Mouse (Mus musculus) intestine, embryonic 14.5 days (tissue): ENCODE measurements at regions not wholly inside any gene's neighbourhood (a gene's known extent, or its start where the extent isn't known, plus 50 kb on each side); places are given as distances from the start of the nearest gene placed in this dataset.
"Not testable (repeated sequence)": the region's sequence is repeated elsewhere in the genome, so short reads cannot be mapped to it uniquely, and the experiment has no call there.

Source experiments
- ATAC-seq: fragments of 200-750 bp; cut with Nextera tagmentation; replicated peaks from 2 replicates; pipeline ENCODE4 v1.8.0; 2017; ENCODE audit warnings: low read depth, moderate number of reproducible peaks, moderate TSS enrichment, moderate library complexity; ENCODE audit not compliant: low FRiP score, low TSS enrichment
- DNase-seq: peaks from one replicate; pipeline ENCODE4 v3.0.0-alpha.2; 2018; ENCODE audit warnings: low spot score
- H3K27ac ChIP-seq: fragments of 300-500 bp; sonication (generic); 2 replicates; pipeline ENCODE4 v1.5.1; 2014; ENCODE audit warnings: low read depth, mild to moderate bottlenecking, control low read depth
- H3K27me3 ChIP-seq: fragments of 300-500 bp; sonication (generic); replicated peaks from 2 replicates; pipeline ENCODE4 v1.6.1; 2014; ENCODE audit warnings: low read length, control low read depth; ENCODE audit not compliant: control insufficient read depth, insufficient read depth
- H3K36me3 ChIP-seq: fragments of 300-500 bp; sonication (generic); 2 replicates; pipeline ENCODE4 v1.6.1; 2014; ENCODE audit warnings: low read length, control low read depth; ENCODE audit not compliant: control insufficient read depth, insufficient read depth
- H3K4me1 ChIP-seq: fragments of 300-500 bp; sonication (generic); replicated peaks from 2 replicates; pipeline ENCODE4 v1.6.1; 2014; ENCODE audit warnings: low read length, control low read depth, mixed read lengths; ENCODE audit not compliant: control insufficient read depth, insufficient read depth
- H3K4me2 ChIP-seq: fragments of 300-500 bp; sonication (generic); 2 replicates; pipeline ENCODE4 v1.6.1; 2014; ENCODE audit warnings: low read length
- H3K4me3 ChIP-seq: fragments of 300-500 bp; sonication (generic); 2 replicates; pipeline ENCODE4 v1.5.1; 2014; ENCODE audit warnings: low read depth, low read length, control low read depth, mixed read lengths
- H3K9ac ChIP-seq: fragments of 300-500 bp; sonication (generic); 2 replicates; pipeline ENCODE4 v1.6.1; 2014; ENCODE audit warnings: mild to moderate bottlenecking, low read length
- H3K9me3 ChIP-seq: fragments of 300-500 bp; sonication (generic); 2 replicates; pipeline ENCODE4 v1.6.1; 2016; ENCODE audit warnings: low read length, control low read depth; ENCODE audit not compliant: control insufficient read depth
- WGBS: fragments of 180-500 bp; shearing (Covaris S2); extraction: QIAGEN DNeasy Blood & Tissue Kit; methylation state at CpG from one replicate; pipeline ENCODE4 v1.1.7; 2014; 5-methylcytosine and 5-hydroxymethylcytosine counted together

GRCm38 (mm10) chr17:42956588-42956987 lies 59.8 kb upstream of the Tnfrsf21 start:
- Histone ChIP-seq H3K4me3 (no peak overlapping the region), H3K4me1 (no peaks in the 10 kb centered on the region), H3K27me3 (no peaks in the 10 kb centered on the region), H3K9ac (no peak overlapping the region), H3K4me2 (no peak overlapping the region), H3K9me3 (no peaks in the 10 kb centered on the region), H3K27ac (no peak overlapping the region), H3K36me3 (no peaks in the 10 kb centered on the region)
- DNase-seq (no peak), ATAC-seq (no peak)
- WGBS: 69% methylated on average over 5 of the region's 5 CpGs

DNA sequence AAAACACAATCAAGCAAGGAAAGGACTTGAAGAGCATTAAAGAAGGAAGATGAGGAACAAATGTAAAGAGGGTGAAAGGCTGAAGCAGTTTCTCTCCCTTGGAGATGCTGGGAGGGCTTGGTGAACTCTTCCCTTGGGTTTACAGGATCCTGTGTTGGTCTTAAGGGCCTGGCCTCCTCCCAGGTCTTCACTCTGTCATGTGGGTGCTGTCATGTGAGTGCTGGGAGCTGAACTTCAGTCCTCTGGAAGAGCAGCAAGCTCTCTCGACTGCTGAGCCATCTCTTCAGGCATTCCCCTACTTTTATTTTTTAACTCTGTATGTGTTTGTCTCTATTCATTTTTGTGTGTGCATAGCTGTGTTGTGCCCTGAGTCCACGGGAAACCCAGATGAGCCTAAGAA lies 61.6 kb upstream of the Tnfrsf21 start:
- Histone ChIP-seq H3K4me3 (no peak overlapping the region), H3K4me1 (no peaks in the 10 kb centered on the region), H3K9me3 (no peaks in the 10 kb centered on the region), H3K36me3 (no peaks in the 10 kb centered on the region), H3K4me2 (no peak overlapping the region), H3K27ac (no peak overlapping the region), H3K27me3 (no peaks in the 10 kb centered on the region), H3K9ac (no peak overlapping the region)
- WGBS: 50% methylated on average over 2 of the region's 2 CpGs
- ATAC-seq (no peak), DNase-seq (no peak)

GRCm38 (mm10) chr17:42944453-42944852 lies 68.0 kb upstream of the Cd2ap start:
- Histone ChIP-seq H3K4me2 (no peak overlapping the region), H3K36me3 (no peaks in the 10 kb centered on the region), H3K4me1 (no peaks in the 10 kb centered on the region), H3K27me3 (no peaks in the 10 kb centered on the region), H3K27ac (no peak overlapping the region), H3K9me3 (no peaks in the 10 kb centered on the region), H3K9ac (no peak overlapping the region), H3K4me3 (no peak overlapping the region)
- WGBS: 81% methylated on average over 2 of the region's 2 CpGs
- ATAC-seq (peak; percentile 14; the same call in 1 of the 2 replicates), DNase-seq (no peak)

DNA sequence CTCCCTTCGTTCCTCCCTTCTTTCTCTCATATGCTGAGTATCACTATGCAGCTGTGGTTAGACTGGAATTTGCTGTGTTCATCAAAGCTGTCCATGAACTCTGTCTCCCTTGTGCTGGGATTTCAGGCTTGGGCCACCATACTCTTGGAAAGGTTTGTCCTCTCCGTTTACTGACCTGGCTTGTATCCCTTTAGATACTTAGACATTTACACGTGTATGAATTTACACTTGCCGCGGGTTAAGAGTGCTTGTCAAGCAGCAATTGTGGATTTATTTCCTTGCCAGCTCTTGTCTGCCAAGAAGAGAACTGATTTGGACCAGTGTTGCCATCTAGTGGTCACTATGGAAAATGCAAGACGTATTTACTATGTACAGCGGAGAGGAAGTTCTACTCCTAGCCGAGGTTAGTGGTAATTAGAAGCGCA lies 66.8 kb upstream of the Cd2ap start:
- peak; percentile 76 for DNase-seq
- ATAC-seq: peak; percentile 62; the same call in 1 of the 2 replicates
- no peak overlapping the region for H3K9ac ChIP-seq
- H3K4me2 ChIP-seq: peak overlapping the region; percentile 6; the same call in 1 of the 2 replicates
- WGBS: 6% methylated on average over 9 of the region's 9 CpGs
- no peaks in the 10 kb centered on the region for H3K36me3 ChIP-seq
- no peaks in the 10 kb centered on the region for H3K9me3 ChIP-seq
- no peak overlapping the region for H3K27ac ChIP-seq
- H3K4me3 ChIP-seq: no peak overlapping the region
- no peaks in the 10 kb centered on the region for H3K27me3 ChIP-seq
- no peaks in the 10 kb centered on the region; the same call in 1 of the 2 replicates for H3K4me1 ChIP-seq

DNA sequence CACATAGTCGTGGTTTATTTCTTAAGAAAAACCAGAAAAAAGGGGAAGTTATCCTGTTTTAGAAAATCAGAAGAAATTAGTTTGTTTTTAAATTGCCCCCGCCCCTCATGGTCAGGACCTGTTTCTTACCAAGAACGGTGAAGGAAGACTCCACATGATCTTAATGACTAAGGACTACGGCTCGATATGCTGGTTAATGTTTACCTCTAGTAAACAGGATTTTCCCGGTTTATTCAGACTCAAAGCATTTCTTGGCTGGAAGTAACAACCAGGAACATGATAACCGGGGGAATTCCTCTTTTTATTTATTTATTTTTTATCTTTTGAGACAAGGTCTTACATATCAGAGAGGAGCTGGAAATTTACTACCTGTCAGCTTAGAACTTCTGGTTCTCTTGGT lies 63.0 kb upstream of the Cd2ap start:
- no peak overlapping the region for H3K4me2 ChIP-seq

DNA sequence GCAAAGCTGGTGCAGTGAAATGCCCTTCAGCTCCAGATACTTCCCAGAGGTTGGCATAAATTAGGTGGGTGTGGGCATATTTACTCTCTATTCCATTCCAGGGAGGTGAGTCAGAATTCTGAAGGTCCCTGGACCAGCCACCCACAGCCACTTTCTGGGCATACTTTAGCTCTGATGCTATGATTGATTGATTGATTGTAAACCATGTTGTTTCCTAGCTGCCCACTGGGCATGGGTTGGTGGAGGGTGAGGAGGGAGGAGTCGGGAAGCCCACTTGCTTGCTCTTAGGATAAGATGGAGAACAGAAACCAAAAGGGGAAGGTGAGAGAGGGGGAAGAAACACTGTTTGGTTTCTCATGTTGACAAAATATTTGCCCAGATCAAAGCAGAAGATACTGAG lies 62.1 kb upstream of the Cd2ap start:
- 52% methylated on average over 1 of the region's 1 CpGs for WGBS
- Histone ChIP-seq H3K27me3 (no peaks in the 10 kb centered on the region), H3K9ac (no peak overlapping the region), H3K27ac (no peak overlapping the region), H3K9me3 (0 out of 2 replicates have a peak, but pooled peaks cover 2% of the 10 kb centered on the region), H3K4me3 (no peak overlapping the region), H3K36me3 (no peaks in the 10 kb centered on the region), H3K4me1 (peaks cover 7% of the 10 kb centered on the region; the same call in 1 of the 2 replicates), H3K4me2 (no peak overlapping the region)
- ATAC-seq (no peak), DNase-seq (no peak)

More for the DNA sequence above, 63.0 kb upstream of the Cd2ap start:
- DNase-seq (no peak), ATAC-seq (no peak)
- Histone ChIP-seq H3K4me3 (no peak overlapping the region), H3K36me3 (no peaks in the 10 kb centered on the region), H3K4me1 (no peaks in the 10 kb centered on the region; the same call in 1 of the 2 replicates), H3K9me3 (0 out of 2 replicates have a peak, but pooled peaks cover 2% of the 10 kb centered on the region), H3K27ac (no peak overlapping the region), H3K9ac (no peak overlapping the region), H3K27me3 (no peaks in the 10 kb centered on the region)
- WGBS: 58% methylated on average over 7 of the region's 7 CpGs

DNA sequence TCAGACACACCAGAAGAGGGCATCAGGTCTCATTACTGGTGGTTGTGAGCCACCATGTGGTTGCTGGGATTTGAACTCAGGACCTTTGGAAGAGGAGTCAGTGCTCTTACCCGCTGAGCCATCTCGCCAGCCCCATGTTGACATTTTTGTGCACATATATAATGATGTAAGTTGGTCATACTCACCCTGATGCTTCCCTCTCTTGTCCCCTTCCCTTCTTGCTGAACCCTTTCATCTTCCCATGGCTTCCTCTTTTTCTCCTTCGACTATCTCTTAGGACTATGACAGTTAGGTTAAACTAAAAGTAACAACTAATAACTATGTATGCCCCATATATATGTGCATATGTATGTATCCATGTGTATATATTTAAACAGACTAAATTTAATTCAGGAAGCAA lies 61.0 kb upstream of the Cd2ap start:
- not testable (repeated sequence) for H3K36me3 ChIP-seq, H3K27me3 ChIP-seq, ATAC-seq, H3K27ac ChIP-seq, H3K9ac ChIP-seq, H3K9me3 ChIP-seq, DNase-seq, H3K4me1 ChIP-seq, H3K4me3 ChIP-seq, H3K4me2 ChIP-seq
- WGBS: 90% methylated on average over 3 of the region's 3 CpGs

GRCm38 (mm10) chr17:42934068-42934467 lies 57.6 kb upstream of the Cd2ap start:
- Histone ChIP-seq H3K27me3 (no peaks in the 10 kb centered on the region), H3K4me2 (no peak overlapping the region), H3K9me3 (0 out of 2 replicates have a peak, but pooled peaks cover 2% of the 10 kb centered on the region), H3K27ac (no peak overlapping the region), H3K4me3 (no peak overlapping the region), H3K36me3 (no peaks in the 10 kb centered on the region), H3K4me1 (peaks cover 7% of the 10 kb centered on the region; the same call in 1 of the 2 replicates), H3K9ac (no peak overlapping the region)
- 29% methylated on average over 3 of the region's 3 CpGs for WGBS
- ATAC-seq: peak; percentile 43
- peak; percentile 61 for DNase-seq

DNA sequence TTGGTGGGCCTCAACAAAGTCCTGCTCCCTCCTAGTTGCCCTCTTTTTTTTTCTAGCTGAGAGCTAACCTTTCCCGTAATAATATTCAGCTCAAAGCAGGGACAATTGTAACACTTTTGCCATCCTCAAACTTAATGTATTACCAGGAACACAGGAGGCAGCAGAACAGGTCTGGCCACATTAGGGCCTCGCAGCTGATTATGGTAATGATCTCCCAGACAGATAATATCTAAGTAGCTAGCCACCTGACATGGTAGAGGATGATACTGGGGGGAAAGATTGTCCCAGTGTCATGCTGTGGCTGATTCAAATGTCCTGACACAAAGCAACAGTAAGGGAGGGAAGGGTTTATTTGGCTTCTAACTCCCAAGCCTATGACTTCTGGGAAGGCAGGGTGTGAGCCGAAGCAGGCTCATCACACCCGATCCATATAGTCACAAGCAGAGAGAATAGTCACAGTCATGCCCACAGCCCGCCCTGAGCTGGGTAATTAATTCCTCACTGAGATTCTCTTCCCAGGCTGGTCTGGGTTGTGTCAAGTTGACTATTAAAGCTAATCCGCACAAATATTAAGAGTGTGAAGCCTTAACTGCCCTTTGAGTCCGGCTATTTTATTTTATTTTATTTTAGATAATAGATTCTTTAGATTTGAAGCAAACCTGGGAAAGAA lies 57.0 kb upstream of the Cd2ap start:
- H3K4me2 ChIP-seq: no peak overlapping the region
- H3K9ac ChIP-seq: no peak overlapping the region
- H3K4me3 ChIP-seq: no peak overlapping the region
- 0 out of 2 replicates have a peak overlapping the region, but pooled peaks have one; percentile 11 for H3K27ac ChIP-seq
- DNase-seq (no peak), ATAC-seq (no peak)
- H3K9me3 ChIP-seq: 0 out of 2 replicates have a peak, but pooled peaks cover 2% of the 10 kb centered on the region
- WGBS: 42% methylated on average over 7 of the region's 7 CpGs
- H3K36me3 ChIP-seq: no peaks in the 10 kb centered on the region
- peaks cover 7% of the 10 kb centered on the region; the same call in 1 of the 2 replicates for H3K4me1 ChIP-seq
- no peaks in the 10 kb centered on the region for H3K27me3 ChIP-seq
